Mouse (Mus musculus) lung, adult 2 months (tissue): Measurements from ENCODE around the gene Fig4.

Source experiments
- CTCF ChIP-seq: fragments of 200-500 bp; IDR thresholded peaks from 2 replicates; pipeline ENCODE4 v1.5.1; 2011; ENCODE audit warnings: mild to moderate bottlenecking, low read length, control low read depth; ENCODE audit not compliant: insufficient read depth
- POLR2A ChIP-seq: fragments of 200-500 bp; IDR thresholded peaks from 2 replicates; pipeline ENCODE4 v1.6.1; 2011; ENCODE audit warnings: low read depth, mild to moderate bottlenecking, control low read depth, low read length, borderline replicate concordance; ENCODE audit errors: extremely low read depth

GRCm38 (mm10) chr10:41235584-41235983 is 67.5 kb downstream of the Fig4 start:
- TF ChIP-seq POLR2A: no peak
- TF ChIP-seq CTCF: no peak
